Mouse (Mus musculus): ENCODE data around the gene Oard1.

The Oard1 gene

GRCm38 (mm10) chr17:48433689-48434330 lies 24.0 kb downstream of the Oard1 start:
- no peak for DNase-seq (ENCODE audit: low read depth in 1 of 2, low spot score in 2 of 2)

DNA sequence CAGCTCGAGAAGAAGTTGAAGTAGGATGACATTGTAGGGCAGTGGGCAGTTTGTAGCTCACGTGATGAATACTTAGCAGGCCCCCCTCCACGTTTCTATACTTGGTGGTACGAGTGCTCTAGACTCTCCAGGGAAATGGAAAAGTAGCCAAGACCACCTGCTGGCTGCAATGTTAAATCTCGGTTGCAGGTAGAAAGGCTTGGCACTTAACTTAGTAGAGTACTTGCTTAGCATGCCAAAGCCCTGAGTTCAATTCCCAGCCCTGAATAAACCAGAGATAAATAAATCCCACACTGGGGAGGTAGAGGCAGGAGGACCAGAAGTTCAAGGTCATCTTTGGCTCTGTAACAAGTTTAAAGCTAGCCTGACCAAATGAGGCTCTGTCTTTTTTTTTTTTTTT lies 24.7 kb downstream of the Oard1 start:
- DNase-seq (ENCODE audit: low read depth in 1 of 2, low spot score in 2 of 2): no peak

GRCm38 (mm10) chr17:48436487-48436886 lies 26.7 kb downstream of the Oard1 start:
- DNase-seq (ENCODE audit: low read depth in 1 of 2, low spot score in 2 of 2): no peak

DNA sequence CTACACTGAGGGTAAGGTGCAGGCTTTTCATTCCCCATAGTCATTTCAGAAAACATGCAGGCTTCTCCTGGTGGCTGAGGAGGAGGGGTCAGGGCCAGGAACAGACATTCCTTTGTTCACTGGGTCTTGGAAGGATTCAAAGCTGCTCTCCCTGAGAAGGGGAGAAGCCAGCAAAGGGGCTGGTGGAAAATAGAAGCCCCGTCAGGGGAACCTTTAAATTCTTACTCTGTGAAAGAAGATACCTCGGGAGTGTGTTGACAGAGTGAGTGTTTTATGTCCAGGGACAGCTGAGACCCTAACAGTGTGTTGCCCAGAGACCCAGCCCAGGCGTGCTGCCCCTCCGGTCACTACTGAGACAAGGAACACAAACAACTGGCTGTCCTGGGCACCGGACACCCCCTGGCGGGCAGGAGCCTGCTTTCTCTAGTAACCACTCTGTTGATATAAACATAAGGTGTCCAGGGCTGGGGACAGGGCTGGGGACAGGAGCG lies 27.7 kb downstream of the Oard1 start:
- no peak for DNase-seq (ENCODE audit: low read depth in 1 of 2, low spot score in 2 of 2)

GRCm38 (mm10) chr17:48442745-48443457 lies 33.1 kb downstream of the Oard1 start:
- no peak for DNase-seq (ENCODE audit: low read depth in 1 of 2, low spot score in 2 of 2)

GRCm38 (mm10) chr17:48443542-48444145 lies 33.8 kb downstream of the Oard1 start:
- DNase-seq (ENCODE audit: low read depth in 1 of 2, low spot score in 2 of 2): no peak

DNA sequence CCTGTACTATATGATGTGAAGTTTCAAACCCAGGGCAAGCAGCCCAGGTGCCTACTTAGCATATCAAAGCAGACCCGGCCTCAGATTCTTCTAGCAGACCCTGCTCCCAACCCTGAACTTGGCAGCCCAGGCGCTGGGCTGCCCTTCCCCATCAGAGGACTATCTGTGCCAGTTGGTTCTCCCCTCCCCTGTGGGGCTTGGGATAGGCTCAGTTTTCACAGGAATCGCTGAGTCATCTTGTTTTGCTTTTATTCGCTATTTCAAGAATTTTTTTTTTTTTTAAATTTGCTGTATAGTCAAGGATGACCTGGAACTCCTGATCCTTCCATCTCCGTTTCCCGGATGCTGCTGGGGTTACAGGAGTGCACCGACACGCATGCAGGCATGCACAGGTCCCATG lies 37.9 kb downstream of the Oard1 start:
- DNase-seq (ENCODE audit: low read depth in 1 of 2, low spot score in 2 of 2): no peak

GRCm38 (mm10) chr17:48450666-48451352 lies 41.0 kb downstream of the Oard1 start:
- no peak for DNase-seq (ENCODE audit: low read depth in 1 of 2, low spot score in 2 of 2)

DNA sequence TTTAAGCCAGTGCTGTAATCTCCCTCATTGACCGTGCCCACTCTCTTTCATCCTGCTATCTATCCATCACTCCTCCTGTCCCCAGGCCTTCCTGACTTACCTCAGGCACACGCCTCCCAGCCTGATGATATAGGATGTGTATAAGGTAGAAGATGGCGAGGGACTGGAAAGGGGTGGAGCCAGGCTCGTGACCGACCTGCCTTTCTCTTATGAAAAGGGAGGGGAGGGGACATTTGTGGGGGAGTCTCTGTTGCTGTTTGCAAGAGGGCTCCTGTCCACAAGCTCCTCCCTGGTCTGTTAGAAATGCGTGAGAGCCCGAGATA lies 41.5 kb downstream of the Oard1 start, which contains the start of gene Tspo2:
Gene Tspo2 (minus strand): TSS at position 170 of the 323 bp plus-strand sequence.
- no peak for DNase-seq (ENCODE audit: low read depth in 1 of 2, low spot score in 2 of 2)

- no peak for DNase-seq (ENCODE audit: low read depth in 1 of 2, low spot score in 2 of 2)
Measured at GRCm38 (mm10) chr17:48451753-48452444, 42.1 kb downstream of the Oard1 start.

DNA sequence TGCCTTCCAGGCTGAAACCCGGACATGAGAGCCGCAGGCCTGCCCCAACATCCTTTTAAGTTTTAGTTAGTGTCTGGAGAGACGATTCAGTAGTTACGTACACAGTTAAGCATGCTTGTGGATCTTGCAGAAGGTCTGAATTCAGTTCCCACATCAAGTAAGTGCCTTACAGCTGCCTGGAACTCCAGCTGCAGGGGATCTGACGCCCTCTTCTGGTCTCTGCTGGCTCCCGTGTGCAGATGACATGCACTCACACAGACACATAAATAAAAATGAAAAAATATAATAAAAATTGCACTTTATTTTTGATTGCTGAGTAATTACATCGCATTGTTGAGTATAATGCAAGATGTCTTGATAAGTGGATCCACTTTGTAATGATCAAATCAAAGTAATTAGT lies 43.7 kb downstream of the Oard1 start:
- DNase-seq (ENCODE audit: low read depth in 1 of 2, low spot score in 2 of 2): no peak

DNA sequence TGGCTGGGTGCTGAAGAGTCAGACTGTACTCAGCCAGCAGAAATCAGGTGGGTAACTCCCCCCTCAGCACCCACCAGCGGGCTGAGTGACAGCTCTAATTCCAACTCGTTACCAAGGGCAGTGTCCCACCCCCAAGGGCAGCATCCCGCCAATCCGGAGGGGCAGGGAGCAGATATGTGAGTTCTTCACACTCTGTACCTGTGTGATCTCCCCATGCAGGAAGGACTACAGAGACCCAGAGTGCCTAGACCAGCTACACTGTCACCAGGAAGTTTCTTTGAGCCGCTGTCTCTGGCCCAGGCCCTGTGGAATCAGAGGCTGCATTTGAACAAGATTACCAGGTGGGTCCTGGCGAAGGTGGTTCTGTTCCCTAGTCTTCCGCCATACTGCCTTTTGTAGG lies 44.4 kb downstream of the Oard1 start:
- DNase-seq (ENCODE audit: low read depth in 1 of 2, low spot score in 2 of 2): no peak

- no peak for DNase-seq (ENCODE audit: low read depth in 1 of 2, low spot score in 2 of 2)
Measured at GRCm38 (mm10) chr17:48454688-48455087, 44.9 kb downstream of the Oard1 start, which contains the start of gene Unc5cl. Gene Unc5cl, plus strand, starts transcription at chr17:48454901.

DNA sequence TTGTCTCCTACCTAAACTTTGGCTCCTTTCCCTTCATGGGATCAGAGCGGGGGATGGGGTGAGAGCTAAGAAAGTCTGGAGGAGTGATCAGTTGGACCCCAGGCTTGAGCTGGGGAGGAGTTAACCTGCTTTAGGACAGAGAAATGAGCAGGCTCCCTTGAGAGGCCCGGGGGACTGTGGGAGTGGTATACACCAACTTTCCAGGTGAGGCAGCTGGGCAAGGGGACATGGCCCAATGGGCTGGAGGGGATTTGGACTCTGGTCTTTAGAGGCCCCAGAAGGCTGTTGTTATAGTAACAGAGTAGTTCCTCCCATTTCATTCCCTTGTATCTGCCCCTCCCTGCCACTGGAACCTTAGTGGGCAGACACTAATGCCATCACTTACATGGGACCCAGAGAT lies 46.1 kb downstream of the Oard1 start:
- no peak for DNase-seq (ENCODE audit: low read depth in 1 of 2, low spot score in 2 of 2)

DNA sequence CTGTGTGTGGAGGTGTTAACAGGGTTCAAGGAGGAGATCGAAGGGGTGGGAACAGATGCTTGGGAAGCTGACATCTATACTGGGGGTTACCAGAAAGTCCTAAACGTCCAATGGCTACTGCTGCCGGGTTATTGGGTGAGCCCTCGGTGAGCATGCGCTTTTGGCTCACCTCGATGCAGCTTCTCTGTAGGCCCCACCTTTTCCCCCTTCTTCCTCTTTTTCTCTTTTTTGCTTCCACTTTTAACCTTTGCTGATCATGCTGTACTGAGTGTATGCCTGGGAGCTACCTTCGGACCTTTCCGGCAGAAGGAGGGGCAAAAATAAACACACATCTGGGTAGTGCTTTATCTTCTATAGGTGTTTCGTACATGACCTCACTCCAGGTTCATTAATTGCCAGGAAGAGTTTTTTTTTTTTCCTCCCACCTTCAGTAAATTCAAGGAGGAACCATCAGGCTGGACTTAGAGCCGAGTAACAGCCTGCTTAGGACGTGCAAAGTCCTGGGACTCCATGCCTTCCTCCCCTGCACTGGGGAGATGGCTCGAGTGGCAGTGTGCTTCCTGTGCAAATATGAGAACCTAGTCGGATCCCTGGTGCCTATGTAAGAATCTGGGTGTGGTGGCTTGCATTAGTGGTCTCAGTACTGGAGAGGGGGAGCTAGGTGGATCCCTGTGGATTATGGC lies 48.3 kb downstream of the Oard1 start:
- no peak for DNase-seq (ENCODE audit: low read depth in 1 of 2, low spot score in 2 of 2)

GRCm38 (mm10) chr17:48462096-48462495 lies 52.3 kb downstream of the Oard1 start:
- DNase-seq (ENCODE audit: low read depth in 1 of 2, low spot score in 2 of 2): no peak

- no peak for DNase-seq (ENCODE audit: low read depth in 1 of 2, low spot score in 2 of 2)
Measured at GRCm38 (mm10) chr17:48463391-48463790, 53.6 kb downstream of the Oard1 start.
